Mouse (Mus musculus) limb, embryonic 14.5 days (tissue): ENCODE measurements around the gene Zic1. TPM values are rescaled to one million over a fixed set of nuclear protein-coding genes. Genes with fewer than 3 reads are reported as not detected.

Source experiments
- ATAC-seq: fragments of 200-750 bp; cut with Nextera tagmentation; 2 replicates; pipeline ENCODE4 v1.8.0; 2017; ENCODE audit warnings: low read depth, moderate number of reproducible peaks, moderate TSS enrichment; ENCODE audit not compliant: low FRiP score
- DNase-seq: peaks from one replicate; pipeline ENCODE4 v3.0.0-alpha.2; 2015; ENCODE audit warnings: low spot score
- H3K27ac ChIP-seq: fragments of 300-500 bp; sonication (generic); replicated peaks from 2 replicates; pipeline ENCODE4 v1.5.1; 2014; ENCODE audit warnings: low read depth, mild to moderate bottlenecking, low read length, moderate library complexity, mixed read lengths
- H3K27me3 ChIP-seq: fragments of 300-500 bp; sonication (generic); 2 replicates; pipeline ENCODE4 v1.6.1; 2014; ENCODE audit warnings: low read length, mixed read lengths; ENCODE audit not compliant: control insufficient read depth, insufficient read depth
- H3K36me3 ChIP-seq: fragments of 300-500 bp; sonication (generic); 2 replicates; pipeline ENCODE4 v1.6.1; 2014; ENCODE audit warnings: mild to moderate bottlenecking, low read length, moderate library complexity, mixed read lengths; ENCODE audit not compliant: control insufficient read depth, insufficient read depth
- H3K4me1 ChIP-seq: fragments of 300-500 bp; sonication (generic); 2 replicates; pipeline ENCODE4 v1.6.1; 2014; ENCODE audit warnings: antibody characterized with exemption, low read length, mixed read lengths; ENCODE audit not compliant: control insufficient read depth, insufficient read depth
- H3K4me2 ChIP-seq: fragments of 300-500 bp; sonication (generic); replicated peaks from 2 replicates; pipeline ENCODE4 v1.6.1; 2014; ENCODE audit warnings: low read depth, mild to moderate bottlenecking, low read length, moderate library complexity; ENCODE audit not compliant: severe bottlenecking
- H3K4me3 ChIP-seq: fragments of 300-500 bp; sonication (generic); replicated peaks from 2 replicates; pipeline ENCODE4 v1.5.1; 2014; ENCODE audit warnings: low read length
- H3K9ac ChIP-seq: fragments of 300-500 bp; sonication (generic); 2 replicates; pipeline ENCODE4 v1.6.1; 2014; ENCODE audit warnings: mild to moderate bottlenecking, low read depth, low read length, moderate library complexity; ENCODE audit not compliant: severe bottlenecking
- H3K9me3 ChIP-seq: fragments of 300-500 bp; sonication (generic); 2 replicates; pipeline ENCODE4 v1.6.1; 2016; ENCODE audit warnings: low read length; ENCODE audit not compliant: control insufficient read depth
- POLR2A ChIP-seq: fragments of 200-500 bp; IDR thresholded peaks from 2 replicates; pipeline ENCODE4 v1.8.0; 2012; ENCODE audit warnings: inconsistent platforms, mild to moderate bottlenecking, moderate library complexity, borderline replicate concordance; ENCODE audit not compliant: insufficient read depth, insufficient read length; ENCODE audit errors: extremely low read depth
- WGBS: fragments of 180-500 bp; shearing (Covaris S2); extraction: QIAGEN DNeasy Blood & Tissue Kit; methylation state at CpG from one replicate; pipeline ENCODE4 v1.1.7; 2014; 5-methylcytosine and 5-hydroxymethylcytosine counted together
- polyA plus RNA-seq, 2 experiments: library from polyadenylated mRNA; depleted of rRNA in 1 of 2; stranded (reverse) in 1 of 2; unstranded in 1 of 2; fragments of >200 nt; fragmentation: Nextera tagmentation in 1 of 2; extraction: Ambion mirVana in 1 of 2; gene quantifications; 2 replicates each; pipeline versions ENCODE4 v1.2.1 to v1.2.3; 2012 to 2014

Zic1 gene
- polyA plus RNA-seq, 2 experiments = 0.21 to 6.0 TPM

- Histone ChIP-seq H3K36me3 (no peaks in the 10 kb centered on the region), H3K4me2 (no peak overlapping the region), H3K4me1 (no peaks in the 10 kb centered on the region), H3K4me3 (no peak overlapping the region), H3K27me3 (peaks cover 97% of the 10 kb centered on the region), H3K9me3 (no peaks in the 10 kb centered on the region), H3K9ac (no peak overlapping the region), H3K27ac (no peak overlapping the region)
- 9% methylated on average over 4 of the region's 4 CpGs for WGBS
- DNase-seq (no peak), ATAC-seq (no peak)
- no peak for TF ChIP-seq POLR2A
Observed at GRCm38 (mm10) chr9:91374665-91375064, 9.1 kb upstream of the Zic1 start.

DNA sequence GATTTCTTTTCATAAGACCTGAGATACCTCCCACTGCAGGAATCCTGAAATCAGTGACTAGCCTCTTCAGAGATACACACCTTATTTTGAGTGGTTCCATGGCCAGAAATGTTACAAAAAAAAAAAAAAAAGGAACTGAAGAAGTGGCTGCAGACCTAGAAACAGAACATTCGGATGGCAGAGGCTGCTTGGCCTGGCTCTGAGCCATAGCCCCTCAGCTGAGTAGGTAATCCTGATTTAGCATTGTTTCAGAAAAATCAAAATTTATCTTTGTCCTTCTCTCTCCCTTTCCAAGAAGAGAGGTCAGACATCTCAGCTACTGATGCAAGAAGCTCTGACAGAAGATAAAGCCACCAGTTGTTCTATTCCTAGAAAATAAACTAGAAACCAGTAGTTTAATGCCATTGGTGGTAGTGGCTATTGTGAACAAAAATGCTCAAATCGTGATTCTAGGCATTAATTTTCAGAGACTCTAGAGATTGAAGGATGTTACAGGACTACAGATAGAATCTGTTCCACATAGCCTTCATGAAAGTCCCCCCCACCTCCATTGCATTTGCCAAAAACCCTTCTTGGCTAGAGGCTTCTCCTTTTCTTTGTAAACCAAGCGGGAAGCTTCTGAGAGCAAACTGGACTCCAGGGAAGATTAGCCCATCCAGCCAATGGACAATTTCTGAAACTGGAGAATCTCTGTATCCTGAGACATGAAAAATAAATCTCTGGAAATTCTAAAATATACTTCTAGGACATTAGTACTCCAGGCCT is 8.4 kb upstream of the Zic1 start:
- no peaks in the 10 kb centered on the region for H3K4me1 ChIP-seq
- peaks cover 97% of the 10 kb centered on the region for H3K27me3 ChIP-seq
- ATAC-seq (no peak), DNase-seq (no peak)
- H3K27ac ChIP-seq = no peak overlapping the region
- H3K9ac ChIP-seq = no peak overlapping the region
- H3K36me3 ChIP-seq = no peaks in the 10 kb centered on the region
- 28% methylated on average over 3 of the region's 3 CpGs for WGBS
- no peak overlapping the region for H3K4me2 ChIP-seq
- no peak for TF ChIP-seq POLR2A
- H3K9me3 ChIP-seq = no peaks in the 10 kb centered on the region
- no peak overlapping the region for H3K4me3 ChIP-seq

- WGBS = 17% methylated on average over 4 of the region's 4 CpGs
- no peaks in the 10 kb centered on the region for H3K4me1 ChIP-seq
- no peak overlapping the region for H3K9ac ChIP-seq
- TF ChIP-seq POLR2A = no peak
- H3K9me3 ChIP-seq = no peaks in the 10 kb centered on the region
- H3K4me3 ChIP-seq = no peak overlapping the region
- DNase-seq (no peak), ATAC-seq (no peak)
- H3K27me3 ChIP-seq = peaks cover 95% of the 10 kb centered on the region
- no peak overlapping the region for H3K27ac ChIP-seq
- no peaks in the 10 kb centered on the region for H3K36me3 ChIP-seq
- H3K4me2 ChIP-seq = no peak overlapping the region
Observed at GRCm38 (mm10) chr9:91371608-91372007, 6.0 kb upstream of the Zic1 start.

- H3K9me3 ChIP-seq = no peaks in the 10 kb centered on the region
- H3K4me2 ChIP-seq = no peak overlapping the region
- H3K4me1 ChIP-seq = no peaks in the 10 kb centered on the region
- no peak for DNase-seq
- H3K36me3 ChIP-seq = no peaks in the 10 kb centered on the region
- H3K27ac ChIP-seq = no peak overlapping the region
- H3K9ac ChIP-seq = no peak overlapping the region
- H3K4me3 ChIP-seq = no peak overlapping the region
- TF ChIP-seq POLR2A = no peak
- no peak for ATAC-seq
- peaks cover 94% of the 10 kb centered on the region for H3K27me3 ChIP-seq
Observed at GRCm38 (mm10) chr9:91371011-91371410, 5.4 kb upstream of the Zic1 start.

DNA sequence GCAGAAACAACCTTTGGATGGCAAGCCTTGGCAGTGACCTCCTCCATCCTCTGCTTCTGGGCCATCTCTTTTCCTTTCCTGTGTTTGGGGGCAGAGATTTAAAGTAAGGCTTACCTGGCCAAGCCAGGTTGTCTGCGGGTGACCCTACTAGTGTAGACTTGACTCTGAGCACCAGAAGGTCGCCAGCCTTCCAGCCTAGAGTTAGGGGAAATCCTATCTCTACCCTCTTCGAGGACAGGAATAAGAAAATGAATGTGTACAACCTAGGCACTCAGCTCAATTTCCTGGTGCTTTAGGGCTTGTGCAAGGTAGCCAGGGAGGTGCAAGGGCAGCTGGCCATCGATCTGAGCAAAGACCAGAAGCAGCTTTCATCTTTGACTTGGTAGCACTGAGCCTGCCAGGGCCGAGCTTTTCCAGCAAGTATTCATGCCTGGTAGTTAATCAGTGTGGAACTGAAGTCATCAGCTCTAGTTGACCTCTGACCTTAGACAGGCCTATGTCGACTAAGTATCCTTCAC is 4.6 kb upstream of the Zic1 start:
- H3K4me2 ChIP-seq = no peak overlapping the region
- ATAC-seq (no peak), DNase-seq (no peak)
- peaks cover 92% of the 10 kb centered on the region for H3K27me3 ChIP-seq
- 14% methylated on average over 6 of the region's 6 CpGs for WGBS
- no peaks in the 10 kb centered on the region for H3K4me1 ChIP-seq
- no peaks in the 10 kb centered on the region for H3K36me3 ChIP-seq
- H3K9me3 ChIP-seq = no peaks in the 10 kb centered on the region
- no peak overlapping the region for H3K27ac ChIP-seq
- H3K9ac ChIP-seq = no peak overlapping the region
- H3K4me3 ChIP-seq = no peak overlapping the region
- no peak for TF ChIP-seq POLR2A
